Mouse (Mus musculus) gastrocnemius, adult 2 months (tissue): ENCODE measurements at regions not wholly inside any gene's neighbourhood (a gene's known extent, or its start where the extent isn't known, plus 50 kb on each side); places are given as distances from the start of the nearest gene placed in this dataset.

Experiments used
- DNase-seq: peaks from one replicate; pipeline ENCODE4 v3.0.0; 2022
- H3K27ac ChIP-seq: fragments of 200-600 bp; 2 replicates; pipeline ENCODE4 v1.8.1; 2022; ENCODE audit warnings: mild to moderate bottlenecking
- H3K4me3 ChIP-seq: fragments of 200-600 bp; 2 replicates; pipeline ENCODE4 v1.8.1; 2022; ENCODE audit warnings: mild to moderate bottlenecking, moderate library complexity
- CTCF ChIP-seq: fragments of 200-600 bp; IDR thresholded peaks from 2 replicates; pipeline ENCODE4 v1.8.1; 2022; ENCODE audit warnings: antibody characterized with exemption, mild to moderate bottlenecking, moderate library complexity
- intact Hi-C: fragments of 180-260 bp; cut with DNase I; formaldehyde crosslinking; loops from one replicate; pipeline ENCODE4 v1.15.1; 2025

DNA sequence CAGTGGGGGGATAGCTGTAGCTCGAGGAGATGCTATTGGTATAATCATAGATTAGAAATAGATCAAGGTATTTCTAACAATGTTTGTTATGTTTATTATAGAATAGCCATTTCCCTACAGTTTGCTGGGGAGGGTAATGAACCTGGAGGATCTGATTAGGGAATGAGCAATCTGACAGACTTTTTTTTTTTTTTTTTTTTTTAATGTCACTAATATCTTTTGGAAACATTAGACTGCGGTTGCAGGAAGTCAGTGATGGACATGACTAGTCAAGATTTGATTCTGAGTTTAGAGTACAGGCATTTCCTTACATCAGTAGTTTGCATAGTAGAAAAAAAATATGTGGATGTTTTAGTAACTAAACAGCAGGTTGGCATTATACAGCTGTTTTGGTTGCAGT is 111.7 kb upstream of the Map3k1 start:
- Histone ChIP-seq H3K4me3 (no peak overlapping the region), H3K27ac (no peak overlapping the region)
- DNase-seq, result no peak
- intact Hi-C loops, result no loop called here
- TF ChIP-seq CTCF, result no peak

- intact Hi-C loops, result no loop called here
- H3K27ac ChIP-seq, result no peak overlapping the region
- no peak overlapping the region for H3K4me3 ChIP-seq
- no peak for DNase-seq
- TF ChIP-seq CTCF, result no peak
Observed at GRCm38 (mm10) chr13:111921142-111922035, 112.6 kb upstream of the Map3k1 start.

DNA sequence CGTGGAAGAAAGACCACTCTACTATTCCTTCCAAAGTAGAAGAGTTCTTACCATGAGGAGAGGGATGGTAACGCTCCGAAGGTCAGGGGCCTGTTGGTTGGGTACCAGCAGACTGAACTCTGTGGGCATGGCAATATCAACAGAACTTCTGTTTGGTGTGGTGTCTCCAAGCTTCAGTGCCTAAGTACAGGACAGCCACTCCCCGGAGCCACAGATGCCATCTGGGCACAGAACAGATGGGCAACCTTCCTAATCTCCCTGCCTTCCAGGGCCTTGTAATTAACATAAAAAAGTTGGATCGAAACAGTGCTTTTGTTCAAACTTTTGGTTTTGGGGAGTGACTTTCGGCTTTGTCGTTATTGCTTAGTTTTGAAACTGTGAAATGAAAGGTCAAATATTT is 116.6 kb upstream of the Map3k1 start:
- TF ChIP-seq CTCF, result no peak

GRCm38 (mm10) chr13:111926801-111927200 is 118.0 kb upstream of the Map3k1 start:
- no peak for TF ChIP-seq CTCF
- H3K4me3 ChIP-seq, result peak overlapping the region; percentile 60
- intact Hi-C loops, result no loop called here
- H3K27ac ChIP-seq, result no peak overlapping the region
- no peak for DNase-seq

More for the DNA sequence above, 116.6 kb upstream of the Map3k1 start:
- intact Hi-C loops, result no loop called here
- no peak for DNase-seq
- Histone ChIP-seq H3K4me3 (no peak overlapping the region), H3K27ac (no peak overlapping the region)

DNA sequence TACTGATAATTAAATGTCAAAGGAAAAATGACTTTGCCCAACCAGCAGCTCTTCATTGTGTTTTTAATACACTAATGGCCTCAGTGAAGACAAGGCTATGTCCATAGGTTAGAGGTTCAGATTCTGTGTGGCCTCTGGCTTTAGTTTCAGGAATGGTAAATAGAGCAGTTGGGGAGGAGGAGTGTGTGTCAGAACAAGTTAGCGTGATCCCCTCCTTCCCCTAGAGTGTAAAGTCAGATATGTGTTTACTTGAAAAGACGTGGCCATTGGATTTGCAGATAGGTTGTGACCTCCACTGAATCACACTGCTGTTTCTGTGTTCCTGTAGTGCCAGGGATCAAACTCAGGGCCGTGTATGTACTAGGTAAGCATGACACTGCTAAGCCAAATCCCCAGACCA is 118.7 kb upstream of the Map3k1 start:
- no peak overlapping the region for H3K27ac ChIP-seq
- no peak overlapping the region for H3K4me3 ChIP-seq
- intact Hi-C loops, result no loop called here
- TF ChIP-seq CTCF, result no peak
- no peak for DNase-seq

GRCm38 (mm10) chr13:111928636-111929544 is 120.1 kb upstream of the Map3k1 start:
- no peak overlapping the region for H3K27ac ChIP-seq
- intact Hi-C loops, result no loop called here
- H3K4me3 ChIP-seq, result no peak overlapping the region
- no peak for TF ChIP-seq CTCF
- DNase-seq, result no peak

DNA sequence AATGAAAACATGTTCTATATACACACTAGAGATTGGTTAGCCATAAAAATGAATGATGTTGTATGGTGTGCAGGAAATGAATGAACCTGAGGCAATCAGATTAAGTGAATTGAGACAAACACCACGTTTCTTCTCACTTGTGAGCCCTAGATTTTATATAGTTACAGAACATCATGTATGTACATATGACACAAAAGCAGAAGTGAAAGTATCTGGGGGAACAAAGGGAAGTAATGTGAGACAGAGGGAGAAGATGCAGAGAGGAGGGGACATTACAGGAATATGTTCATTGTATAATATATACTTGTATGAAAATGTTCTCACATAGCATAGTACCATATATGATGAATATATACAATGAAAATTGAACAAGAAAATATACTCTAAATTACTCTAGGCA is 121.1 kb upstream of the Map3k1 start:
- intact Hi-C loops, result loop anchor here (10.0 kb wide), 1 partner anchor 115 kb away; no protein-coding TSS in a partner anchor
- H3K27ac ChIP-seq, result no peak overlapping the region
- DNase-seq, result no peak
- H3K4me3 ChIP-seq, result no peak overlapping the region
- no peak for TF ChIP-seq CTCF

DNA sequence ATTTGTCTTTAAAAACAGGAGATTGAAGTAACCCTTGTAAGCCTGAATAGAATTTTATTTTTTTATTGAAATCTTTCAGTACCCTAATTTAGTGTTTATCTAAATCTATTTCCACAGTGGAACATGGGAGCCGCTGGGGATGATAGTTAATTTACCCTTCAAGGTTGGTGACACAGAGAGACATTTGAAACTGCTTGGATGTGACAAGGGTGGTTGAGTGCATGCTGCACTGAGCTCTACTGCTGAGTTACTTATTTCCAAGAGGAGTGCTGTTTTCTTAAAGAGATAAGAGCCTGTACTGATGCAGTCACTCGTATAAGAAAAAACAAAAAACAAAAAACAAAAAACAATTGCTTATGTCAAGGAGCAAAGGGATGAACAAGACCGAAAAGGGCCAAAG is 123.7 kb upstream of the Map3k1 start:
- intact Hi-C loops, result loop anchor here (10.0 kb wide), 1 partner anchor 118 kb away; no protein-coding TSS in a partner anchor
- DNase-seq, result no peak
- no peak overlapping the region for H3K4me3 ChIP-seq
- no peak overlapping the region for H3K27ac ChIP-seq
- TF ChIP-seq CTCF, result no peak

DNA sequence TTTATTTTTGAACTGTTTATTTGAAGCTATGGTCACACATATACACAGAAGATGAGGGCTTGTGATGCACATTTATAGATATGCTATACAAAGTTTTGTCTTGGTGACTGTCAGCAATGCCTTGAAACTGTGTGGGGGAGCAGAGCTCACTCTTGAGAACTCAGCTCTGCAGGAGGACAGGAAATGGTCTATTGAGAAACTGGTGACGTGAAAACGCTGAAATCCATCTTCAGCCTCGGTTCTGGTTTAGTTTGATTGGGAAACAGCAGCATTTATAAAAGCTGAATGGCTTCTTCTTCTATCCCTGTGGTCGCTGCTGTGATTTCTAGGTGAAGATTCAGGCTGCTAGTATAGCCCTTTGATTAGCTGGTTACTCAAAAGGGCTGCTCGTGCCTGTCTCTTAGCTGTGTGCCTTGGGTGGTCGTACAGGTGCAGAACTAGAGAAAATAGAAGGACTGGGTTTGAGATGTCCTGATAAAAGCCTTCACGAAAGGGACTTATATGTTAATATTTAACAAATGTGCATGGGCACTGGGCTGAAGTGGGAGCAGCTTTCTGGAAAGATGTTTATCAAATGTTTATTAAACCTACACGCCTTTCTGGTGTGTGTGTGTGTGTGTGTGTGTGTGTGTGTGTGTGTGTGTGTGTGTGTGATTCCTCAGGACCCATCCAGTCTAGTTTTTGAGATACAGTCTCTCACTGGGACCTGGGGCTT is 124.9 kb upstream of the Map3k1 start:
- no peak for DNase-seq
- Histone ChIP-seq H3K4me3 (no peak overlapping the region), H3K27ac (no peak overlapping the region)
- TF ChIP-seq CTCF, result no peak
- intact Hi-C loops, result loop anchor here (10.0 kb wide), 1 partner anchor 119 kb away; no protein-coding TSS in a partner anchor

DNA sequence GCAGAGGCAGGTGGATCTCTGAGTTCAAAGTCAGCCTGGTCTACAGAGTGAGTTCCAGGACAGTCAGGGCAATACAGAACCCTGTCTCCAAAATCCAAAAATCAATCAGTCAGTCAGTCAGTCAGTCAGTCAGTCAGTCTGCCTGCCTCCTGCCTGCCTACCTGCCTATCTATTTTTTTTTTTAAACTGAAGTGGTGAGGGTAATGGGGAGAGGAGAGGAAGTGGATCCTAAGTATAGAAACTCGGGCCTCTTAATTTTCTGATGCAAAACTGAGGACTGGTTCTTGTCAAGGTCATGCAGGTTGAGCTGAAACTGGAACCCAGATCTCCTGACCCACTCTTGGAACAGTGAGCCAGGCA is 126.9 kb upstream of the Map3k1 start:
- Histone ChIP-seq H3K27ac (peak overlapping the region; percentile 53), H3K4me3 (no peak overlapping the region)
- TF ChIP-seq CTCF, result no peak
- intact Hi-C loops, result loop anchor here (10.0 kb wide), 1 partner anchor 121 kb away; no protein-coding TSS in a partner anchor
- DNase-seq, result no peak

DNA sequence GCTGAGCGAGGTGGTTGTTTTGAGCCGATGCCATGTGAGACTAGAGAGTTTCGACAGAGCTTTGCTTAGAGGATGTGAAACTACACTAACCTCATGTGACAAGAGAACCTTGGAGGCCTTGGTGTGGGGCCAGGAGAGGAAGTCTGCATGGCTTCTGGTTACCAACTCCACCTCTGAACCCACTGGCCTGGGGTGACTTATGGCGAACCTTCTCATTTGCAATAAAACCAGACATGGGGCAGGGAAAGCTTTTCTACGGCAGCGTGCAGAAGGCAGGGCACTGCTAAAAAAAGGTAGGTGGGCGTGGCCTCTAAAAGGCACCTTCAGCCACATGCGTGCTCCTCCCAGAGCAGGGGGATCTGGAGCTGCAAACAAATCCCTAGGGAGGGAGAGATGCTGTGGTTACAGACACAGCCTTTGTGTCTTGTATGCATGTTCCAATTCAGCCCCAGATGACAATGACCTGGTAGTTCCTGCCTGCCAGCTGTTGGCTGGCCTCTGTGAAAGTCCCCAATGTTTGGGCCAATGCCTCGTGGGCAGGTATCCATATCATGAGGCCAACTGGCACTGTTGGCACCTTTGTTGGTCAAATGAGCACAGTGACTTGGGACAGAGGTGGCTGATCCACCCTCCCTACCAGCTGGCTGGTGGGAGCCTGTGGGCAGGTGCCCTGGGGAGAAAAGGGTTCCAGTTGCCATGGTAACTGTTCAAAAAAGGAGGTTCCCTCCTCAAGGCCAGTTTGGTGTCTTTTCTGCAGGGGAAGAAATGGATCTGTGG is 127.5 kb upstream of the Map3k1 start:
- DNase-seq, result peak; percentile 78
- Histone ChIP-seq H3K4me3 (peak overlapping the region; percentile 18), H3K27ac (peak overlapping the region; percentile 53)
- no peak for TF ChIP-seq CTCF
- intact Hi-C loops, result loop anchor here (10.0 kb wide), 1 partner anchor 121 kb away; no protein-coding TSS in a partner anchor

DNA sequence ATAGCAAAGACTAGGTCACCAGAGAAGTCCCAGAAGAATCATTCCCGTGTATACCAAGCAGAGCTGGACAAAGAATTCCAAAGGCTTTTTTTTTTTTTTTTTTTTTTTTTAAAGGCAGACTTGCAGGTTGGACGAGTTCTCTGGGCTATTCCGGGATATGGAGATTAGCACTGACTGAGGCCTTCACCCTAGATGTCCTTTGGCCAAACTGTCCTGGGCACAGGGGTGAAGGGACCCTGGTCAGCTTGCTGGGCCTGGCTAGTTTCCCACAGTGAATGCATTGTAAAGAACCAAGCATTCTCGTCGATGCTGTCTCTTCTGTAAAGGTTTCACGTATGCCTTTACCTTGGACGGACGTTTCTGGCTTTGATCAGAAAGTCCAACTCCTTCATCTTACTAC is 128.2 kb upstream of the Map3k1 start:
- no peak for DNase-seq
- Histone ChIP-seq H3K27ac (peak overlapping the region; percentile 53), H3K4me3 (no peak overlapping the region; the same call in 1 of the 2 replicates)
- TF ChIP-seq CTCF, result no peak
- intact Hi-C loops, result loop anchor here (10.0 kb wide), 1 partner anchor 122 kb away; no protein-coding TSS in a partner anchor
